Mouse (Mus musculus) liver, postnatal 0 days (tissue): ENCODE measurements around the gene Rb1.

Experiments
- CTCF ChIP-seq: sonication (generic); IDR thresholded peaks from 2 replicates; pipeline ENCODE4 v1.5.1; 2016; ENCODE audit warnings: antibody characterized with exemption, low read depth
- EP300 ChIP-seq: IDR thresholded peaks from 2 replicates; pipeline ENCODE4 v1.6.1; 2016; ENCODE audit warnings: antibody characterized with exemption, low read depth, mild to moderate bottlenecking

GRCm38 (mm10) chr14:73262210-73262609 is 63.4 kb downstream of the Rb1 start:
- TF ChIP-seq CTCF (no peak), EP300 (no peak)
